Mouse (Mus musculus): Measurements from ENCODE around the gene Pdk1. TPM values are rescaled to one million over a fixed set of nuclear protein-coding genes. Genes with fewer than 3 reads are reported as not detected.
"Not testable (repeated sequence)": the region's sequence is repeated elsewhere in the genome, so short reads cannot be mapped to it uniquely, and the experiment has no call there.

Gene Pdk1
- polyA plus RNA-seq, 1 experiment from 2014 or later: 45.0 TPM

GRCm38 (mm10) chr2:71899886-71900285 lies 26.9 kb downstream of the Pdk1 start:
- Histone ChIP-seq H3K4me2 (ENCODE audit: low read depth, low read length) (no peak overlapping the region), H3K9ac (ENCODE audit: low read depth, low read length) (no peak overlapping the region), H3K9me3 (replicated peaks; ENCODE audit: control insufficient read depth, low read length) (no peaks in the 10 kb centered on the region), H3K4me1 (ENCODE audit: control insufficient read depth, low read depth, low read length) (no peaks in the 10 kb centered on the region), H3K4me3 (ENCODE audit: low read depth, low read length) (no peak overlapping the region), H3K27ac (ENCODE audit: low read length) (no peak overlapping the region), H3K27me3 (ENCODE audit: control insufficient read depth, insufficient read depth, low read depth, low read length) (no peaks in the 10 kb centered on the region), H3K36me3 (ENCODE audit: control insufficient read depth, insufficient read depth) (peaks cover 27% of the 10 kb centered on the region)
- no peak for ATAC-seq (ENCODE audit: low read depth)
- WGBS (ENCODE audit: insufficient replicate concordance): 85% methylated on average over 15 of the region's 15 CpGs

GRCm38 (mm10) chr2:71905154-71905553 lies 32.1 kb downstream of the Pdk1 start:
- WGBS (ENCODE audit: insufficient replicate concordance): 77% methylated on average over 7 of the region's 7 CpGs
- no peaks in the 10 kb centered on the region for H3K4me1 ChIP-seq (ENCODE audit: control insufficient read depth, low read depth, low read length)

GRCm38 (mm10) chr2:71906356-71906755 lies 33.3 kb downstream of the Pdk1 start:
- not testable (repeated sequence) for H3K27ac ChIP-seq (ENCODE audit: low read length); H3K4me1 ChIP-seq (ENCODE audit: control insufficient read depth, low read depth, low read length); ATAC-seq (ENCODE audit: low read depth); H3K36me3 ChIP-seq (ENCODE audit: control insufficient read depth, insufficient read depth); H3K27me3 ChIP-seq (ENCODE audit: control insufficient read depth, insufficient read depth, low read depth, low read length); H3K4me3 ChIP-seq (ENCODE audit: low read depth, low read length); H3K9me3 ChIP-seq (replicated peaks; ENCODE audit: control insufficient read depth, low read length); H3K4me2 ChIP-seq (ENCODE audit: low read depth, low read length); H3K9ac ChIP-seq (ENCODE audit: low read depth, low read length)
- 84% methylated on average over 8 of the region's 8 CpGs for WGBS (ENCODE audit: insufficient replicate concordance)

More at GRCm38 (mm10) chr2:71905154-71905553, 32.1 kb downstream of the Pdk1 start:
- H3K27me3 ChIP-seq (ENCODE audit: control insufficient read depth, insufficient read depth, low read depth, low read length): no peaks in the 10 kb centered on the region
- no peak overlapping the region for H3K4me2 ChIP-seq (ENCODE audit: low read depth, low read length)
- no peak overlapping the region for H3K4me3 ChIP-seq (ENCODE audit: low read depth, low read length)
- no peak for ATAC-seq (ENCODE audit: low read depth)
- no peaks in the 10 kb centered on the region for H3K9me3 ChIP-seq (replicated peaks; ENCODE audit: control insufficient read depth, low read length)
- no peak overlapping the region for H3K9ac ChIP-seq (ENCODE audit: low read depth, low read length)
- no peak overlapping the region for H3K27ac ChIP-seq (ENCODE audit: low read length)
- peaks cover 11% of the 10 kb centered on the region for H3K36me3 ChIP-seq (ENCODE audit: control insufficient read depth, insufficient read depth)

GRCm38 (mm10) chr2:71913911-71914310 lies 40.9 kb downstream of the Pdk1 start:
- Histone ChIP-seq H3K4me3 (ENCODE audit: low read depth, low read length) (no peak overlapping the region), H3K36me3 (ENCODE audit: control insufficient read depth, insufficient read depth) (no peaks in the 10 kb centered on the region), H3K4me2 (ENCODE audit: low read depth, low read length) (no peak overlapping the region), H3K4me1 (ENCODE audit: control insufficient read depth, low read depth, low read length) (no peaks in the 10 kb centered on the region), H3K9ac (ENCODE audit: low read depth, low read length) (no peak overlapping the region), H3K27ac (ENCODE audit: low read length) (no peak overlapping the region), H3K27me3 (ENCODE audit: control insufficient read depth, insufficient read depth, low read depth, low read length) (no peaks in the 10 kb centered on the region), H3K9me3 (replicated peaks; ENCODE audit: control insufficient read depth, low read length) (no peaks in the 10 kb centered on the region)
- no peak for ATAC-seq (ENCODE audit: low read depth)
- WGBS (ENCODE audit: insufficient replicate concordance): 59% methylated on average over 10 of the region's 10 CpGs

- Histone ChIP-seq H3K9me3 (replicated peaks; ENCODE audit: control insufficient read depth, low read length) (no peaks in the 10 kb centered on the region), H3K27ac (ENCODE audit: low read length) (no peak overlapping the region), H3K9ac (ENCODE audit: low read depth, low read length) (no peak overlapping the region), H3K4me3 (ENCODE audit: low read depth, low read length) (no peak overlapping the region), H3K36me3 (ENCODE audit: control insufficient read depth, insufficient read depth) (no peaks in the 10 kb centered on the region), H3K27me3 (ENCODE audit: control insufficient read depth, insufficient read depth, low read depth, low read length) (no peaks in the 10 kb centered on the region), H3K4me1 (ENCODE audit: control insufficient read depth, low read depth, low read length) (no peaks in the 10 kb centered on the region), H3K4me2 (ENCODE audit: low read depth, low read length) (no peak overlapping the region)
- no peak for ATAC-seq (ENCODE audit: low read depth)
- 67% methylated on average over 11 of the region's 11 CpGs for WGBS (ENCODE audit: insufficient replicate concordance)
These were observed 46.2 kb downstream of the Pdk1 start for GRCm38 (mm10) chr2:71919227-71919647.

- not testable (repeated sequence) for H3K4me1 ChIP-seq (ENCODE audit: control insufficient read depth, low read depth, low read length); H3K9ac ChIP-seq (ENCODE audit: low read depth, low read length); ATAC-seq (ENCODE audit: low read depth); H3K4me2 ChIP-seq (ENCODE audit: low read depth, low read length); H3K27ac ChIP-seq (ENCODE audit: low read length); H3K36me3 ChIP-seq (ENCODE audit: control insufficient read depth, insufficient read depth); H3K9me3 ChIP-seq (replicated peaks; ENCODE audit: control insufficient read depth, low read length); H3K27me3 ChIP-seq (ENCODE audit: control insufficient read depth, insufficient read depth, low read depth, low read length); H3K4me3 ChIP-seq (ENCODE audit: low read depth, low read length)
- 83% methylated on average over 2 of the region's 2 CpGs for WGBS (ENCODE audit: insufficient replicate concordance)
These were observed 51.9 kb downstream of the Pdk1 start for GRCm38 (mm10) chr2:71924931-71925330.

GRCm38 (mm10) chr2:71934046-71934445 lies 61.0 kb downstream of the Pdk1 start:
- 75% methylated on average over 8 of the region's 8 CpGs for WGBS (ENCODE audit: insufficient replicate concordance)
- H3K4me2 ChIP-seq (ENCODE audit: low read depth, low read length): no peak overlapping the region
- no peak for ATAC-seq (ENCODE audit: low read depth)
- no peak overlapping the region for H3K27ac ChIP-seq (ENCODE audit: low read length)
- no peaks in the 10 kb centered on the region for H3K27me3 ChIP-seq (ENCODE audit: control insufficient read depth, insufficient read depth, low read depth, low read length)
- no peaks in the 10 kb centered on the region for H3K36me3 ChIP-seq (ENCODE audit: control insufficient read depth, insufficient read depth)
- H3K4me3 ChIP-seq (ENCODE audit: low read depth, low read length): no peak overlapping the region
- no peaks in the 10 kb centered on the region for H3K9me3 ChIP-seq (replicated peaks; ENCODE audit: control insufficient read depth, low read length)
- no peak overlapping the region for H3K9ac ChIP-seq (ENCODE audit: low read depth, low read length)
- H3K4me1 ChIP-seq (ENCODE audit: control insufficient read depth, low read depth, low read length): no peaks in the 10 kb centered on the region

GRCm38 (mm10) chr2:71936711-71937110 lies 63.7 kb downstream of the Pdk1 start:
- WGBS (ENCODE audit: insufficient replicate concordance): 70% methylated on average over 1 of the region's 1 CpGs

GRCm38 (mm10) chr2:71937649-71938308 lies 64.8 kb downstream of the Pdk1 start:
- ATAC-seq (ENCODE audit: low read depth): no peak
- H3K9ac ChIP-seq (ENCODE audit: low read depth, low read length): no peak overlapping the region
- no peak overlapping the region for H3K27ac ChIP-seq (ENCODE audit: low read length)
- H3K9me3 ChIP-seq (replicated peaks; ENCODE audit: control insufficient read depth, low read length): no peaks in the 10 kb centered on the region
- H3K4me2 ChIP-seq (ENCODE audit: low read depth, low read length): no peak overlapping the region
- WGBS (ENCODE audit: insufficient replicate concordance): 67% methylated on average over 3 of the region's 3 CpGs
- no peaks in the 10 kb centered on the region for H3K36me3 ChIP-seq (ENCODE audit: control insufficient read depth, insufficient read depth)
- no peak overlapping the region for H3K4me3 ChIP-seq (ENCODE audit: low read depth, low read length)
- H3K27me3 ChIP-seq (ENCODE audit: control insufficient read depth, insufficient read depth, low read depth, low read length): no peaks in the 10 kb centered on the region
- H3K4me1 ChIP-seq (ENCODE audit: control insufficient read depth, low read depth, low read length): no peaks in the 10 kb centered on the region

More at GRCm38 (mm10) chr2:71936711-71937110, 63.7 kb downstream of the Pdk1 start:
- Histone ChIP-seq H3K36me3 (ENCODE audit: control insufficient read depth, insufficient read depth) (no peaks in the 10 kb centered on the region), H3K9ac (ENCODE audit: low read depth, low read length) (no peak overlapping the region), H3K27ac (ENCODE audit: low read length) (no peak overlapping the region), H3K27me3 (ENCODE audit: control insufficient read depth, insufficient read depth, low read depth, low read length) (no peaks in the 10 kb centered on the region), H3K9me3 (replicated peaks; ENCODE audit: control insufficient read depth, low read length) (no peaks in the 10 kb centered on the region), H3K4me3 (ENCODE audit: low read depth, low read length) (no peak overlapping the region), H3K4me2 (ENCODE audit: low read depth, low read length) (no peak overlapping the region), H3K4me1 (ENCODE audit: control insufficient read depth, low read depth, low read length) (no peaks in the 10 kb centered on the region)
- no peak for ATAC-seq (ENCODE audit: low read depth)

Data from liver, embryonic 16.5 days (tissue).